Mouse (Mus musculus) erythroblast, adult 5-6 weeks (primary cell): ENCODE measurements around the gene Tuba3b. TPM values are rescaled to one million over a fixed set of nuclear protein-coding genes. Genes with fewer than 3 reads are reported as not detected.

ENCODE experiments used
- ATAC-seq: replicated peaks from 2 replicates; pipeline ENCODE4 v1.8.0; 2016; ENCODE audit warnings: moderate number of reproducible peaks, mild to moderate bottlenecking, moderate TSS enrichment, inconsistent platforms; ENCODE audit not compliant: poor library complexity, low FRiP score, severe bottlenecking
- total RNA-seq, 2 experiments: library from RNA; stranded (forward) in 1 of 2; stranded (reverse) in 1 of 2; fragments of 150-400 nt in 1 of 2; fragments of 200-764, 138-1000 nt in 1 of 2; gene quantifications; 2 replicates each; pipeline versions ENCODE4 v1.2.3 to v1.2.4; 2015 to 2017; ENCODE audit warnings: low replicate concordance in 2 of 2

Tuba3b gene
- total RNA-seq, 2 experiments from 2014 or later, result not detected

GRCm38 (mm10) chr6:145656740-145657591 lies 41.4 kb downstream of the Tuba3b start:
- ATAC-seq, result no peak

- ATAC-seq, result no peak
Observed at GRCm38 (mm10) chr6:145659116-145659515, 43.6 kb downstream of the Tuba3b start.

- no peak for ATAC-seq
Observed at GRCm38 (mm10) chr6:145660943-145661342, 45.4 kb downstream of the Tuba3b start.

- ATAC-seq, result no peak
Observed at GRCm38 (mm10) chr6:145664208-145664607, 48.7 kb downstream of the Tuba3b start.

GRCm38 (mm10) chr6:145665751-145666150 lies 50.2 kb downstream of the Tuba3b start:
- ATAC-seq, result no peak

- no peak for ATAC-seq
Observed at GRCm38 (mm10) chr6:145667654-145668053, 52.1 kb downstream of the Tuba3b start.

GRCm38 (mm10) chr6:145669596-145670071 lies 54.1 kb downstream of the Tuba3b start:
- no peak for ATAC-seq

Other genes with a start within 250 kb of the Tuba3b start
- not detected in 2 replicates for gene Lmntd1, start 1.4 kb upstream of the Tuba3b start, total RNA-seq (2015; ENCODE audit: low replicate concordance)
- not detected in 2 replicates for gene Lmntd1, start 1.4 kb upstream of the Tuba3b start, total RNA-seq (2017; ENCODE audit: low replicate concordance)
- 0.19 and 3.8 TPM in 2 replicates for gene Rassf8, start 131.0 kb downstream of the Tuba3b start, total RNA-seq (2015; ENCODE audit: low replicate concordance)
- 3.0 and 3.5 TPM in 2 replicates for gene Rassf8, start 131.0 kb downstream of the Tuba3b start, total RNA-seq (2017; ENCODE audit: low replicate concordance)
- gene Bhlhe41, start 249.8 kb downstream of the Tuba3b start, total RNA-seq (2015; ENCODE audit: low replicate concordance), result not detected in 2 replicates
- gene Bhlhe41, start 249.8 kb downstream of the Tuba3b start, total RNA-seq (2017; ENCODE audit: low replicate concordance), result 7.2 TPM in 1 of 2 replicates, not detected in the other